Mouse (Mus musculus) monocyte, adult 5-6 weeks (primary cell): ENCODE measurements at regions not wholly inside any gene's neighbourhood (a gene's known extent, or its start where the extent isn't known, plus 50 kb on each side); places are given as distances from the start of the nearest gene placed in this dataset.

Source experiments
- ATAC-seq: fragments of 153-309, 156-312 bp; replicated peaks from 2 replicates; pipeline ENCODE4 v1.8.0; 2017; ENCODE audit warnings: mild to moderate bottlenecking; ENCODE audit not compliant: low TSS enrichment, insufficient number of reproducible peaks, severe bottlenecking, poor library complexity, low FRiP score

DNA sequence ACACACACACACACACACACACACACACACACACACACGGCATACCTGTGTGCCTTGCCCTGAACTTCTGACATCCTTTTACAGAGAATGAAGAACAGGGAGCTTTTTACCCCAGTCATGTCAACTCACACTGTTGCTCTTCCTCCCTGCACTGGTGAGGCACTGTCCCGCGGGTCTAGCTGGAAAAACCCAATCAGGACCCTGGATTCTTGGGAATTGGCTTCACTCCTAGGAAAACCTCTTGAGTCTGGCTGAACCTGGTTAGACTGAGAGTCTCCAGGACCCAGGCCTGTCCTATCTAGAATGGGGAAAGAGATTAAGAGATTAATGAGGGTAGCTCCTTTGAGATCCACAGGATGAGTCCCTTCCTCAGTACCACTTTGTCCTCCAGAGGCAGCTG lies 54.5 kb upstream of the Spred2 start:
- ATAC-seq: no peak

DNA sequence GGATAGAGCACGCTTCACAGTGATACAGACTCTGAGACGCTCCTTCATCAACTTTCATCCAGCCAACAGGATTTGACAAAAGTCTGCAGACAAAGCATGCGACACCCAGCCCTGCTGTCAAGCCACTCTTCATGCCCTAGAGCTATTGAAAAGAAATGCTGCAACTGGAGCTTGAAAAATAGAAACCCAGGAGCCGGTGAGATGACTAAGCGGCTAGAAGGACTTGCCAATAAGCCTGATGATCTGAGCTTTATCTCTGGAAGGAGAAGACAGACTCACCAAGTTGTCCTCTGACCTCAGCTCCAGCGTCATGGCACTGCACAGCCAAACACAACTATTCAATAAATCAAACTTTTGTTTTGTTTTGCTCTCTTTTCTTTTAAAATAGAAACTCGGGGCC lies 54.0 kb upstream of the Spred2 start:
- no peak for ATAC-seq

DNA sequence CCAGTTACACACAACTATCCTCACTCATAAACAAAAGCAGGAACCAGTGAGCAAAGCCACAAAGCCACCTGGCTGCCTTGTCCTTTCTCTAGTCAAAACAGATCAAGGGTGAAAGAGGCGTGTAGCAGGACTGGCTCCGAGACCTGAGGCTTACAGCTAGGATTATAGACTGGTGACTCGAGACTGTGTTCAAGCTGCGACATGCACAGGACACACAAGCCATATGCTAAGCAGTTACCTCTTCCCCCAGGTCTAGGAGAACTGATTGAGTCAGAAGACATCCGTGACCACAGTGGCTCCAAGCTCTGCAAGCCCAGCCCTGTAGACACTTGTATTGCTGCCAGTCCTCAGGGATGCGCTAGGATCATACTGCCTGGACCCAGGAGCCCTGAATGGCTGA lies 50.4 kb upstream of the Spred2 start:
- ATAC-seq: no peak
